Mouse (Mus musculus): ENCODE results near the gene Dlgap3. TPM values are rescaled to one million over a fixed set of nuclear protein-coding genes. Genes with fewer than 3 reads are reported as not detected.

Gene Dlgap3
- total RNA-seq, 2 experiments from 2014 or later = 396 to 399 TPM

DNA sequence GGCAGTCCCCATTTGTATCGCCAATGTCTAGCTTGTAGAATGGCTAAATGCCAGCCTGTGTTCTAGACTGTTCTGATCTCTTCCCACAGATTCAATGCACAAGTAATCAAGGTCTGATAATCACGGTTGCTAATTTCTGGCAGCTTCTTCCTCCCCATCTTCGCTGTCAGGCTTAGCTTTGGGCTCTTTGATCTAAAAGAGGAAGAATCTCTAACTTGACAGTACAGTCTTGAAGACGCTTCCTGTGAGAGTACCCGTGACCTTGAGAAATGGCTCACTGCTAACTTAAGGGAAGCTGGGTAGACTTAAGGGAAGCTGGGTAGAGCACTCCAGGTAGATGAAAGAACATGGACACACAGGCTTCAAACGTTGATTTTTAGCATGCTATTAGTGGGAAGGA, 73.7 kb downstream of the Dlgap3 start:
- intact Hi-C loops (cut with DNase I) = loop anchor here (10.0 kb wide), 1 partner anchor 688 kb away; the partner anchor contains the start of gene Clspn
- DNase-seq (ENCODE audit: low spot score in 2 of 2) = no peak

DNA sequence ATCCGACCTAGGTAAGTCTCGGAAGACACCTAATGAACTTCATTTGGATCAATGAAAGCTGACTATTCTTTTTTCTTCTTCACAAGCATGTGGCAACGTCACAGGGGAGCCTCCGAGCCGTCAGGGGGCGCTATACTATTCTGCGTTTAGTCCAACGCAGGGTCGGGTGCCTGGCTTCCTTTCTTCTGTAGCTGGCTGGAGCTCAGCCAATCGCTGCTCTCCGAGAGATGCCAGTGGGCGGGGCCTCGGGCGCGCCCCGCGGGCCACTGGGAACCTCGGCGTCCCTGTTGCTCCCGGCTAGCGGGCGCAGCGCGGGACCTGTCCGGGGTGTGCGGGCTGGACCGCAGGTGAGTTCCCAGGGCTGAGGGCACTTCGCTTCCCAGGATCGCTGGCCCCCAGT, 74.5 kb downstream of the Dlgap3 start, which contains the start of gene Smim12:
Gene Smim12, plus strand, starts transcription at position 233 of the 400 bp plus-strand sequence.
- intact Hi-C loops (cut with DNase I) = loop anchor here (10.0 kb wide), 1 partner anchor 689 kb away; the partner anchor contains the start of gene Clspn
- peak; percentile 99 for DNase-seq (ENCODE audit: low spot score in 2 of 2)

DNA sequence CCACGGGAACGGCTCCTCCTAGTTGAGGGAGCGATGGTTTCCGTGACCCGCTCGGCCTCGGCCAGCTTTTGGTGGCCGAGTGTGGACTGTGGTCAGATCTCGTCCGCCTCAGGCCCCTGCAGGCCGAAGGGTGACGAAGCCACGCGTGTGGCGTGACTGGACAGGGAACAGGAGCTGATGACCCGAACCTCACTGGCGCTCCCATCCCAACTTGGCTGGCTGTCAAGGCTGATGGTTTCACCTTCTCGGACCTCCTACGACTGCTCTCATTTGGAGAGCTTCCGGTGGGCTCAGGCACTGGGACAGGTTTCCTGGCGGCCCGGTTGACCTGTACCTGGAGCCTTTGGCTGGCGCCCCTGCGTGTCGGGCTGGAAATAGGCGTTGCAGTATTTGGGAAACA, 74.9 kb downstream of the Dlgap3 start:
- no peak for DNase-seq (ENCODE audit: low spot score in 2 of 2)
- intact Hi-C loops (cut with DNase I) = loop anchor here (10.0 kb wide), 1 partner anchor 689 kb away; the partner anchor contains the start of gene Clspn

DNA sequence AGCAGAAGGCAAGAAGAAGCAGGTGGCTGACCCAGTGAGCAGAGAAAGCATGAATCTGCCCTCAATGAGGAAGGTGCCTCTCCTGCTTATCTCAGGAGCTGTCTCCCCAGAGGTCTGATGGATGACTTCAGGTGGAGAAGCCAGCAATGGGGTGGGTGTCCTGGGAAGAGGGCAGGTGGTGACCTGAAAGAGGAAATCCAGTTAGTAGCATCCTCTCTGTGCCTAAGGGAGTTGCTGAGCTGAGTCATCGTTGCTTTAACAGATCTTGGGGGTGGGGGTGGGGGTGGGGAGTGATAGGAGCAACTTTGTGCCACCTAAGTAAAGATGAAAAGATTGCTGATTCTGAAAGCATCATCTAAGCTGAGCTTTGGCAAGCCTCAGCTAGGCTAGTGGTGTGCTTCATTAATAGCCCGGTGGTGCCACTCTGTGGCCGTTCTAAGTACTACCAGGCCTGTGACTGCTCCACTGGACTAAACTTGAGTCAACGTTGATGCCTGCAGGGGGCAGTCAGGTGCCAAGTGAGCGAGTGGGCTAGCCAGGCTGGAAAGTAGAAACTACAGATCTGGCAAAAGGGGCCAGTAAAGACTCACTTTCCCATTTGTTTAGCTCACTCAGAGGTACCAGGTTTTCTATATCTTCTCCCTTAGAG, 80.8 kb downstream of the Dlgap3 start:
- intact Hi-C loops (cut with DNase I) = loop anchor here (2.0 to 10.0 kb wide), 5 partner anchors 69 to 695 kb away; partner anchors contain the start of genes Clspn, Zmym1 and Zmym6
- DNase-seq (ENCODE audit: low spot score in 2 of 2) = peak; percentile 97 to 98

DNA sequence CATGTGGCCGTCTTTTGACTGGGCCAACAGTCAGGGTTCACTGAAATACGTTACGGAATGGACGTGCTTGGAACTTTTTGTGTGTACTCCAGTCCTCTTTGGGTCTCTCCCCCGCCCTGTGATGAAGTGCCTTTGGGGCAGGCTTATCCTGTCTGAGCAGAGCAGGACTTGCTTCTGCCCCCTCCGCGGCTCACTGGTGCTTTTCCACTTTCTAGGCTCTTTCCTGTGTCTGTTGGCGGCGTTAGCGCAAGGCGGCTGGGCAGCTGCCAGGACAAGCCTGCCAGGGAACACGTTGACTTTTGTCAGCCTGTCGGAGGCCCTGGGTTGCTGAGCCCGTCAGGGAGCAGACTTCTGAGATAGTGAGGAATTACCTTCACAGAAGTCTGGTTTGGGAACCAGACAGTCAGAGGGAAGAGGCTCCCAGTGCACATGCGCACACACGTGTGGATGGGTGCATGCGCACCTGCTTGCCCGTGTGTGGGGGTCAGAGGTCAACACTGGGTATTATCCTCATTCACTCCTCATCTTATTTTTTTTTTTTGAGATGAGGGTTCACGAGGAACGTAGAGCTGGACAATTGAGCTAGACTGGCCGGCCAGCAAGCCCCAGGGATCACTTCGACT, 83.1 kb downstream of the Dlgap3 start:
- intact Hi-C loops (cut with DNase I) = loop anchor here (2.0 to 10.0 kb wide), 3 partner anchors 67 to 267 kb away; partner anchors contain the start of gene Zmym1
- peak in 1 of 2 experiments; percentile 70 for DNase-seq (ENCODE audit: low spot score in 2 of 2)

DNA sequence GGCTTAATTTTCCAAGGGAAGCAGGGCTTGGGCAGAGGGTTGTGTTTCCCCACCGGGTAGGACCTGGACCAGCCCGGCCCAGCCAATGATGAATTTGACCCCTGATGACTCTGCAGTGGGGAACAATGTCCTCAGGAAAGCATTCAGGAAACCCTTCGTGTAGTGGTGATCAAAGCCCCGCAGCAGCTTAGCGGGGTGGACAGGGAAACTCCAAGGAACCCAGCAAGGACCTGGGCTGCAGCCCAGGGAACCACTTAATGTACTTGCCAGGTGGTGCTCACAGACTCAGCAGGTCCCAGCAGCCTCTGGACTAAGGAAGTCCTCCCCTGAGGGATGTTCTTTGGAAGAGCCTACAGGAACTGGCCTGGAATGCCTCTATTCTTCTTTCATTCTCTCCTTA, 87.7 kb downstream of the Dlgap3 start:
- intact Hi-C loops (cut with DNase I) = loop anchor here (10.0 kb wide), 1 partner anchor 272 kb away; no protein-coding TSS in a partner anchor

DNA sequence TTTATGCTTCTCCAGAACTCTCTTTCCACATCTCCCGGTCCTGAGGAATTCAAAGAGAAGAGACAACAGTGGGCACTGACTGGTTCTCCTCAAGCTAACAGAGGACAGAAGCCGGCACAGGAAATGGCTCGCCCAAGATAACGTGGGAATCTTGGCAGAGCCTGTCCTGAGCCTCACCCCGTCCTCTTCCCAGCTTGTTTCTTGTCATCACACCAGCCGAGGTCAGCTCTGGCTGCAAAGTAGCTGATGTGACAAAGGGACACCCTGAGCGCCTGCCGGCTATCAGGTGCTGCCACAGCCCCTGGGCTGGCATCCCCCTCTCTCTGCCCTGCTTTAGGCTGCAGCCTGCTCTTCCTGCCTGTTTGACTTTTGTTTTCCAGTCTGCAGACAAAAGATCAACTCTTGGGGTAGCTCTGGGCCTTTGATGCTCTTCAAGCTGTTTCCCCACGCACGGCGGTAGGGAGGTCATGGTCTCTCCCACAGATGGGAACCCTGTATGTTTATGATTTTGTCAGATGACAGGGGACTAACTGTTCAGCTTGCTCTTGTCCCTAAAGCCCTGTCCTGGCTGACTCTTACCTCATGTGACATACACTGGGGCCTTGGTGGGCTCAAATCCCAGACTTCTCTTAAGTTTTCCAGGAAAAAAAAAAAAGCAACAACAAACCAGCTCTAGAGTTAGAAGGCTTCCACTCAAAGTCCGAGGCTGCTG, 89.3 kb downstream of the Dlgap3 start:
- intact Hi-C loops (cut with DNase I) = loop anchor here (10.0 kb wide), 1 partner anchor 274 kb away; no protein-coding TSS in a partner anchor
- no peak for DNase-seq (ENCODE audit: low spot score in 2 of 2)

More for the DNA sequence above, 87.7 kb downstream of the Dlgap3 start:
- no peak for DNase-seq (ENCODE audit: low spot score in 2 of 2)

DNA sequence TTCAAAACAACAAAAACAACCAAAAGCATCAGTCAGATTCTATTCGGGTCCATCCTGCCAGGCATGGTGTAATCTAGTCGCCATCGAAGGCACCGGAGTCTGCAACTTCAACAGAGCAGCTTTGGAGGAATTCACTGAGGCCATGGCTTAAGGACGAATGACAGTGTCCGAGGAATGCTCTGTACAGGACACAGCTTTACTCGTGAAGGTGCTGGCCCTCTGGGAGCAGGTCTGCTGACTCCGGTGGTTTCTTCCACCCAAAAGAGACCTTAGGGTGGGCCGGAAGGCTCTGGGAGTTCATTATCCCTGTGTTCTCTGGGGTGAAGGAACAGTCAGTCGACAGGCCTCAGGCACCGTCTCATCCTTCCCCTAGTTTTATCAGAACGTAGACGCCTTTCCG, 92.6 kb downstream of the Dlgap3 start:
- intact Hi-C loops (cut with DNase I) = no loop called here
- no peak for DNase-seq (ENCODE audit: low spot score in 2 of 2)

DNA sequence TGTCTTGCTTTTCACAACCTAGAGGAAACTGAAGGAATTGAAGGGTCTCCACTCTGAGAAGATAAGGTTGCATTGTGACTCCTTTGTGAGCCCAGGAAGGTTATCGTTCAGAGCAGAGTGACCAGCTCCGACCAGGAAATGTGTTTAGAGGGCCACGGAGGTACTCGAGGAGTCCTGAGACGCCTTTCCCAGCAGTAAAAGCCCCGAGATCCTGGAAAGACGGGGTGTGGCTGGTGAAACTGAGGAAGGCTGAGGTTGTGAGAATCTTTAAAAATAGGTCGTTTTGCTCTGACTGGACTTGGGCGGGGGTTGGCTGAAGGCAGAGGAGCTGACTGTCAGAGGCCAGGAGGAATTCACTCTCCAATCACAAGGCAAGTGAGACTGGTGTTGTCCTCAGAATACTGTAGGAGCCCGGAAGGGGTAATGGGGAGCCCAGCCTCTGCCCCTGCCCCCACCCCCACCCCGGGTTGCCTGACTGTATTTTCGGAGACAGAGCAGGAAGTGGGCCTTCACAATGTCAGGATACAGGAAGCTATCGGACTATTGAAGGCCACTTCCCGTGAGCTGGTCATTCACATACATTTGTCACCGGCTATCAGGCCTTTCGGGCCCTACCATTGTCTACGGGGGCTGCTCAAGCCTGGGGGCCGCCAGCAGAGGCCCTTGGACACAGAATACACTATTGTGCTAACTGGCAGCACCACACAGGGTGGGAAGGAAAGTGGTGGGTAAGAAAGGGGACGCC, 94.6 kb downstream of the Dlgap3 start:
- no peak for DNase-seq (ENCODE audit: low spot score in 2 of 2)
- intact Hi-C loops (cut with DNase I) = no loop called here

DNA sequence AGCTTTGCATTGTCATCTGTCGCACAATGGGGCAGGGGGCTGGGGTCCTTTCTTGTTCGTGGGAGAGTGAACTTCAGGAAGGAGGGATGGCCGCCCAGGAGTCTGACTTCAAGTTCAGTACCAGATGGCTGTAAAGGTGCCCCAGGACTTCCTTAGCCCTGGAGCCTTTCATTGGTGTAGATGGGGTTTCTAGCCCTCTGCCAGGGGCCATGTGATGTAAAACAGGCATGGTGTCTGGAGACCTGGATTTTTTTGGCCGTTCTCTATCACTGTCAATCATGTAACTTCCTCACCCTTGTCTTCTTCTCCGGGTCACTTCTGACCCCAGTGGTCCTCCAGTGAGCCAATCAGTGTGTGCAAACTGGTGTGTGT, 95.2 kb downstream of the Dlgap3 start:
- intact Hi-C loops (cut with DNase I) = no loop called here

DNA sequence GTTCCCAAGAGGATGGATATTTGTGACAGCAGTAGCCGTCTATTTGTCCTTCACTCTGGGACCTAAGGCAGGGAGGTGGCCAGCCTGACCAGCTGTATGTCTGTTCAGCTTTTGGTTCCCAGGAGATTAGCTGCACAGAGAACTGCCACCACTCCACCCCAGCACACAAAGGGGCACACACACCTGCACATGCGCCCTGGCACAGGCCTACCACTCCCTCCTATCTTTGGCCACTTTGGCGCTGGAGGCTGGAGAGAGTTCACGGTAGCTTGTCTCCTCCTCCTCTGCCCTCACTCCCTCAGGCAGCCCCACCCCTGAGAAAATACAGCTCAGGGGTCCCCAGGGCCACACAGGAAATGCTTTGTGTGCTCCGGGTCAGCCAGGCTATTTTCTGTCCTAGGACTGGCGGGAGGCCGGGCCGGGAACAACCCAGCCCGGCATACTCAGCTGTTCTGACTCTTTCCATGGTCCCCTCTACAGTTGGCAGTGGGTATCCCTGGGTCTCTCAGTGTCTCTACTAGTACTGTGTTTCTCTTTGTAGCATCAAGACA, 109.5 kb downstream of the Dlgap3 start:
- DNase-seq (ENCODE audit: low spot score in 2 of 2) = no peak
- intact Hi-C loops (cut with DNase I) = loop anchor here (10.0 kb wide), 1 partner anchor 146 kb away; no protein-coding TSS in a partner anchor

More for the DNA sequence above, 95.2 kb downstream of the Dlgap3 start:
- no peak for DNase-seq (ENCODE audit: low spot score in 2 of 2)

DNA sequence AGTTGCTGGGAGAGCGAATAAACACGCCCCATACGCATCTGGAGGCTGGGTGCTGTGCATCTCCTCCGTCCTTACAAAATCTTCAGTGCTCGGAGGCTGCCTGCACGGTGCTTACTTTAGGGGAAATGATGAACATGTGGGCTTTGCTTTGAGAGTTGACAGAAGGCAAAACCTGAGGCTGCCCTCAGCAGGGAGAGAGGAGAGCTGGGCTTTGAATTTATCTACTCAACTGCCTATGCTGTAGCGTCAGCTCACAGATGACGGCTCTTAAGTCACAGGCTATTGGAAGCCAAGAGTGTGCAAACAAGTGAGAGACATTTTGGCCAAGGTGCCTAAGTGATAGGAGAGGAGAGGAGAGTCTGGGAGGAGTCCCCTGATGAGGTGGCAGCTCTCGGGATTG, 110.2 kb downstream of the Dlgap3 start:
- no peak for DNase-seq (ENCODE audit: low spot score in 2 of 2)
- intact Hi-C loops (cut with DNase I) = loop anchor here (10.0 kb wide), 1 partner anchor 146 kb away; no protein-coding TSS in a partner anchor

Other genes starting within 250 kb of the Dlgap3 start
- gene Zmym4, start 201.1 kb upstream of the Dlgap3 start, total RNA-seq (2021) = 10 to 100 TPM; 41.8 to 51.8 TPM
- 100 to 1,000 TPM; 241 to 253 TPM for gene Sfpq, start 147.9 kb upstream of the Dlgap3 start, total RNA-seq (2021)
- gene Zmym1, start 108.1 kb upstream of the Dlgap3 start, total RNA-seq (2021) = 10 to 100 TPM; 13.4 to 16.5 TPM
- gene Zmym6, start 91.8 kb upstream of the Dlgap3 start, total RNA-seq (2021) = 10 to 100 TPM; 27.1 to 38.9 TPM
- 1 to 10 TPM; 2.5 to 3.4 TPM for gene Tmem35b, start 45.5 kb upstream of the Dlgap3 start, total RNA-seq (2021)
- 10 to 100 TPM; 55.2 to 55.3 TPM for gene Smim12, start 74.6 kb downstream of the Dlgap3 start, total RNA-seq (2021)
- 1 to 10 TPM; 3.1 to 4.8 TPM for gene Gja4, start 144.8 kb downstream of the Dlgap3 start, total RNA-seq (2021)
- under 1 TPM in 1 of 2 experiments, not detected in 1; 0.27 TPM for gene Gjb3, start 161.6 kb downstream of the Dlgap3 start, total RNA-seq (2021)
- gene Gjb4, start 184.9 kb downstream of the Dlgap3 start, total RNA-seq (2021) = not detected
- not detected for gene Gjb5, start 189.0 kb downstream of the Dlgap3 start, total RNA-seq (2021)